Mouse (Mus musculus) stomach, postnatal 0 days (tissue): ENCODE measurements around the gene 4933430I17Rik. TPM values are rescaled to one million over a fixed set of nuclear protein-coding genes. Genes with fewer than 3 reads are reported as not detected.

Experiments
- ATAC-seq: fragments of 200-750 bp; cut with Nextera tagmentation; 2 replicates; pipeline ENCODE4 v1.8.0; 2017; ENCODE audit not compliant: low FRiP score, low TSS enrichment
- DNase-seq: peaks from one replicate; pipeline ENCODE4 v3.0.0-alpha.2; 2016; ENCODE audit warnings: low spot score
- H3K27ac ChIP-seq: fragments of 300-500 bp; sonication (generic); replicated peaks from 2 replicates; pipeline ENCODE4 v1.5.1; 2014; ENCODE audit warnings: mild to moderate bottlenecking, control low read depth
- H3K27me3 ChIP-seq: fragments of 300-500 bp; sonication (generic); 2 replicates; pipeline ENCODE4 v1.6.1; 2014; ENCODE audit warnings: low read length; ENCODE audit not compliant: control insufficient read depth, insufficient read depth
- H3K36me3 ChIP-seq: fragments of 300-500 bp; sonication (generic); 2 replicates; pipeline ENCODE4 v1.6.1; 2014; ENCODE audit warnings: low read length, mixed read lengths; ENCODE audit not compliant: control insufficient read depth, insufficient read depth
- H3K4me1 ChIP-seq: fragments of 300-500 bp; sonication (generic); replicated peaks from 2 replicates; pipeline ENCODE4 v1.6.1; 2014; ENCODE audit warnings: antibody characterized with exemption; ENCODE audit not compliant: control insufficient read depth, insufficient read depth
- H3K4me2 ChIP-seq: fragments of 300-500 bp; sonication (generic); replicated peaks from 2 replicates; pipeline ENCODE4 v1.6.1; 2014; ENCODE audit warnings: low read depth, mild to moderate bottlenecking, control low read depth, moderate library complexity
- H3K4me3 ChIP-seq: fragments of 300-500 bp; sonication (generic); 2 replicates; pipeline ENCODE4 v1.5.1; 2014; ENCODE audit warnings: low read depth, low read length, control low read depth
- H3K9ac ChIP-seq: fragments of 300-500 bp; sonication (generic); 2 replicates; pipeline ENCODE4 v1.6.1; 2014; ENCODE audit warnings: mild to moderate bottlenecking, low read length, control low read depth, mixed read lengths
- H3K9me3 ChIP-seq: fragments of 300-500 bp; sonication (generic); 2 replicates; pipeline ENCODE4 v1.6.1; 2016; ENCODE audit warnings: low read length; ENCODE audit not compliant: control insufficient read depth
- CTCF ChIP-seq: IDR thresholded peaks from 2 replicates; pipeline ENCODE4 v1.5.1; 2016; ENCODE audit warnings: antibody characterized with exemption, low read depth, mild to moderate bottlenecking, moderate library complexity
- EP300 ChIP-seq: optimal IDR thresholded peaks from 2 replicates; pipeline ENCODE3; 2016; ENCODE audit warnings: antibody characterized with exemption
- WGBS: fragments of 180-500 bp; shearing (Covaris S2); extraction: QIAGEN DNeasy Blood & Tissue Kit; methylation state at CpG from one replicate; pipeline ENCODE4 v1.1.7; 2014; 5-methylcytosine and 5-hydroxymethylcytosine counted together
- polyA plus RNA-seq: library from polyadenylated mRNA; unstranded; fragments of >200 nt; fragmentation: Nextera tagmentation; extraction: Ambion mirVana; gene quantifications from 2 replicates; pipeline ENCODE4 v1.2.1, GENCODE M21; 2015

The 4933430I17Rik gene
- polyA plus RNA-seq, 1 experiment from 2014 or later = 0.18 TPM

DNA sequence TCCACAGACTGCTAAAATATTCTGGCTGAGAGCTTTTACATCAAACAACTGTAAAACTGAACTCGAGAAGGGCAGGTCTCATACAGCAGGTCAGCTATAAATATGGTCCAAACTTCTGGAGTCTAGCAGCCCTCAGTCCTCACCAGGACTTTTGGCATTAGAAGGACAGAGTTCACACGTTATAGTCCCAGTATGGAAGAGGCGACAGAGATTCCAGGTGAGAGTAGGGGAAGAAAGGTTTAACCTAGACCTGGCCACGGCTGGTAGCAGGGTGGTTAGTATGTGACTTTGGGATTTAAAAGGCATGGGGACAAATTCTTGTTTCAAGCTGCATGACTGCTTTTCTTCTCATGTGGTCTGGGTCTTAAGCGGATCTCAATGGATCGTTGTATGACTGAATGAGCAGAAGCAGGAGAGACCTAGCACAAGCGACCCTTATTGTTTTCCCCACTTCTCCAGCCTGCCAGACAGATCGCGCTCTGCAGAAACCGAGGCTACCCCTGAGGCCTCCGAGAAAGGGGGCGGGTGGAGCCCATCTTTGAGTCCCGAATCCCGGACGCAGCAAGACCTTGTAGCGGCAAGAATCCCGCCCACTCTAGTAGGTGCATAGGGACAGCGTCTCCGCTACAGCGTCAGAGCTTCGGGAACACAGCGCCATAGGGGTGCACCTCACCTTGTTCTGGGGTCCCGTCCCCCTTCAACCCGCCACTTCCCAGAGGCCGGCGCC is 5.9 kb upstream of the 4933430I17Rik start:
- peak overlapping the region; percentile 91 for H3K27ac ChIP-seq
- peak overlapping the region; percentile 72 for H3K4me2 ChIP-seq
- peaks cover 8% of the 10 kb centered on the region for H3K4me1 ChIP-seq
- DNase-seq (no peak), ATAC-seq (peak; percentile 51)
- H3K4me3 ChIP-seq = peak overlapping the region; percentile 54
- no peaks in the 10 kb centered on the region for H3K9me3 ChIP-seq
- peaks cover 3% of the 10 kb centered on the region; the same call in 1 of the 2 replicates for H3K36me3 ChIP-seq
- 2% methylated on average over 26 of the region's 26 CpGs for WGBS
- H3K27me3 ChIP-seq = no peaks in the 10 kb centered on the region
- TF ChIP-seq EP300 (no peak), CTCF (no peak)
- peak overlapping the region; percentile 73 for H3K9ac ChIP-seq

DNA sequence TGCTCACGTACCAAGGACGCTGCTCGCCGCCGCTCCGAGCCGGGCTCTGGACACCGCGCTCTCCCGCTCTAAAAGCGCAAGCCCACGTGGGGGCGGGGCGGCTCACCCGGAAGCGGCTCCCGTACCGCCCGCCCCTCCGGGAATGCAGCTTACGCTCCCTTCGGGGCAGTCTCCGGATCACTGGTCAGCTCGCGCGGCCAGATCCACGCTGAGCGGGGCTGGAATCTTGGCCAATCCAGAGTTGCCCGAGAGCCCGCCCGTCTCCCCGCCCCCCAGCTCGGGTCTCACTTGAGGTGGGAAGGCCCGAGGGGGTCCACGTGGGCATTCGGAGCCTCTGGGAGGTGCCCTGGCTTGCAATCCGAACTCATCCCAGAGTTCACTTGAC is 5.3 kb upstream of the 4933430I17Rik start, which contains the start of gene Alad:
Alad (minus strand) TSS at position 70 of the 385 bp plus-strand sequence.
- DNase-seq (peak; percentile 93), ATAC-seq (peak; percentile 83)
- H3K9me3 ChIP-seq = no peaks in the 10 kb centered on the region
- no peak for TF ChIP-seq EP300
- peak; percentile 37; the same call in 1 of the 2 replicates for TF ChIP-seq CTCF
- H3K27me3 ChIP-seq = no peaks in the 10 kb centered on the region
- peak within 1 kb of the TSS; percentile 54 for H3K4me3 ChIP-seq
- peak within 1 kb of the TSS; percentile 72 for H3K4me2 ChIP-seq
- H3K4me1 ChIP-seq = peaks cover 8% of the 10 kb centered on the region
- H3K27ac ChIP-seq = peak within 1 kb of the TSS; percentile 91
- peak within 1 kb of the TSS; percentile 73 for H3K9ac ChIP-seq
- peaks cover 3% of the 10 kb centered on the region; the same call in 1 of the 2 replicates for H3K36me3 ChIP-seq
- 1% methylated on average over 37 of the region's 37 CpGs for WGBS

DNA sequence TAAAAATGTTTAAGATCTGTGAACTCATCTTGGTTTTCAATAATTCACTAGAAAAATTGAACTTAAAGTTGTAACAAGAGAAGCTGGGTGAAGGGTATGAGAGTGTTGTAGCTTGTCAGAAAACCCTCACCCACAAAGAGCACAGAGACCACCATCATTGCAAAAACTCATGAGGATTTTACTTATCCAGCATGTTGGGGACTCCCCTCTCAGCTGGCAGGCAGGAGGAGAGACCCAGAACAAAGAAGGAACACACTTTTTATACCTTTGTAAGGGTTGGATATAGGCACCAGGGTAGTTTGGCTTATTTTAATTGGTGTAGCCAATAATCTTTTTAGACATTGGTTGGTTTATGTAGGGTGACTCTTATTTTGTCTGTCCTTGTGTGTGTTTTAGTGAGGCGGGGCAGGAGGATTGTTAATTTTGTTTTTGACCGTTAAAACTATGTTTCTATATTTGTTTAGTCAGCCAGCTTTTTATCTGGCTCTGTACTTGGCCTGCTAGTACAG is 4.2 kb upstream of the 4933430I17Rik start:
- Histone ChIP-seq H3K4me3 (no peak overlapping the region), H3K27me3 (no peaks in the 10 kb centered on the region), H3K27ac (peak overlapping the region; percentile 53; the same call in 1 of the 2 replicates), H3K4me1 (peaks cover 8% of the 10 kb centered on the region), H3K9ac (no peak overlapping the region), H3K9me3 (no peaks in the 10 kb centered on the region), H3K36me3 (peaks cover 3% of the 10 kb centered on the region; the same call in 1 of the 2 replicates), H3K4me2 (no peak overlapping the region)
- WGBS = 56% methylated on average over 2 of the region's 2 CpGs
- ATAC-seq = no peak
- DNase-seq = no peak
- TF ChIP-seq EP300 (no peak), CTCF (no peak)

- TF ChIP-seq EP300 = no peak
- peaks cover 2% of the 10 kb centered on the region; the same call in 1 of the 2 replicates for H3K4me1 ChIP-seq
- DNase-seq (no peak), ATAC-seq (no peak)
- H3K36me3 ChIP-seq = peaks cover 3% of the 10 kb centered on the region; the same call in 1 of the 2 replicates
- no peaks in the 10 kb centered on the region for H3K27me3 ChIP-seq
- 2% methylated on average over 10 of the region's 10 CpGs for WGBS
- H3K27ac ChIP-seq = no peak overlapping the region
- H3K9me3 ChIP-seq = no peaks in the 10 kb centered on the region
- peak overlapping the region; percentile 72 for H3K4me3 ChIP-seq
- no peak overlapping the region for H3K9ac ChIP-seq
- H3K4me2 ChIP-seq = peak overlapping the region; percentile 47
Measured at GRCm38 (mm10) chr4:62525489-62525811, 281 bp downstream of the 4933430I17Rik start.

GRCm38 (mm10) chr4:62526256-62526655 is 1.1 kb downstream of the 4933430I17Rik start:
- H3K9me3 ChIP-seq = no peaks in the 10 kb centered on the region
- peaks cover 2% of the 10 kb centered on the region; the same call in 1 of the 2 replicates for H3K4me1 ChIP-seq
- ATAC-seq (no peak), DNase-seq (no peak)
- H3K4me3 ChIP-seq = no peak overlapping the region
- H3K36me3 ChIP-seq = peaks cover 3% of the 10 kb centered on the region; the same call in 1 of the 2 replicates
- no peaks in the 10 kb centered on the region for H3K27me3 ChIP-seq
- no peak overlapping the region for H3K4me2 ChIP-seq
- no peak overlapping the region for H3K9ac ChIP-seq
- TF ChIP-seq EP300 (no peak), CTCF (no peak)
- WGBS = 61% methylated on average over 2 of the region's 2 CpGs
- no peak overlapping the region for H3K27ac ChIP-seq

DNA sequence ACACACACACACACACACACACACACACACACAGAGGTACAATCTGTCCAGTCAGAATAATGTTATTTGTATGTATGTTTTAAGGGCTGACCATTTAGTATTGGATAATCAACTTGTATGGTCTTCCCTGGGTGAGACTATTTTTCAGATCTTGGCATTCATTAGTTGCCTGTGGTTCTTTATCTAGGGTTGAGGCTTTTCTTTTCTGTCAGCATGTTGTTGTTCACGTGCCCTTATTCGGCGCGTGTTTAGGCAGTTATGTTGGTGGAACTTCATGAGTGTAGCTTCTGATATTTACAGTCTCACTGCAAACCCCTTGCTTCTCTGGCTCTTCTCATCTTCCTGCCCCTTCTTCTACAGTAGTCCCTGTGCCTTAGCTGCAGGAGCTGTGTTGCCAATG is 2.5 kb downstream of the 4933430I17Rik start:
- no peaks in the 10 kb centered on the region for H3K9me3 ChIP-seq
- ATAC-seq = no peak
- H3K27ac ChIP-seq = no peak overlapping the region
- no peaks in the 10 kb centered on the region for H3K36me3 ChIP-seq
- DNase-seq = no peak
- TF ChIP-seq EP300 (no peak), CTCF (no peak)
- no peaks in the 10 kb centered on the region for H3K27me3 ChIP-seq
- WGBS = 85% methylated on average over 4 of the region's 4 CpGs
- no peak overlapping the region for H3K4me2 ChIP-seq
- peaks cover 2% of the 10 kb centered on the region; the same call in 1 of the 2 replicates for H3K4me1 ChIP-seq
- H3K9ac ChIP-seq = no peak overlapping the region
- H3K4me3 ChIP-seq = no peak overlapping the region
